Mouse (Mus musculus) frontal cortex, postnatal 14 days (tissue): Measurements from ENCODE around the gene Mark1.

ENCODE experiments used
- DNase-seq, 2 experiments: peaks; one replicate each; pipeline ENCODE4 v3.0.0; 2022; ENCODE audit warnings: low spot score in 2 of 2

The Mark1 gene

DNA sequence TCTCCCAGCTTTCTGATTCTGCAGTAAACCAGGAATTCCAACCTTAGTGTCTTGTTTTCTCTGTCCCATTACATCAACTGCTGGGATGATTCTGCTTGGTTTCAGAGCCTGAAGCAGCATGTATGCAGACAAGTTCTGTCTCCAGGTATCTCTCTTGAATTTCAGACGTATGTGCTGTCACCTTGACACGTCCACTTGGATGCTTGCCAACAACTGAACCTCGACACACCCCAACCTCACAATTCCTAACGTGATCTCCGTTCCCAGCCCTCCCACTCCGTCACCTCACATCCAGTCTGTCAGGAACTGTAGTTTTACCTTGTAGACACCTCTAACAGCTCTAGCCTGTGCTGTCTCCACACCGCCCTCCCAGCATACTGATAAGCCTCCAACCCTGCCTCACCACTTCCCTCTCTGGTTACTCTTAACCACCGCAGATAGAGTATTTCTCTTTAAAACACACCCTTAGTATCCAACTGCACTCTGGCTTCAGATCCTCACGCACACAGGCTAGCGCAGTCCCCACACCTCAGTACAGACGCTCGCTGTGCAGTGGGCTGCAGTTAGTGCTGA lies 36.2 kb downstream of the Mark1 start:
- no peak for DNase-seq

DNA sequence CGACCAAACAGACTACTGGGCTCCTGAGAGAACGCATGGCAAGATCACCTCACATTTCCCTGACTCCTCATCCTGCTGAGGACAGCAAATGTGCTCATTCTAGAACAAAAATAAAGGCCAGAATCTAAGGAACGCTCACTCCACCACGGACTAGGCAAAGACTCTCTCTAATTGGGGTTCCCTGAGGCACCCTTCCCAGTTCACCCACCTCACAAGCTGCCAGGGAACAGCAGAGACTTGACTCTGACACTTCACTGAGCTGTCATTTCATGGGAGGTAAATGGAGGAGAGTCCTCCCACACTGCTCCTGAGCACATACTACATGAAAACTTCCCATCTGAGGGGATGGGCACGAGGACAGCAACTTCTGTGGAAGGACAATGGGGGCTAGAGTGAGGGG lies 37.5 kb downstream of the Mark1 start:
- DNase-seq, result no peak

DNA sequence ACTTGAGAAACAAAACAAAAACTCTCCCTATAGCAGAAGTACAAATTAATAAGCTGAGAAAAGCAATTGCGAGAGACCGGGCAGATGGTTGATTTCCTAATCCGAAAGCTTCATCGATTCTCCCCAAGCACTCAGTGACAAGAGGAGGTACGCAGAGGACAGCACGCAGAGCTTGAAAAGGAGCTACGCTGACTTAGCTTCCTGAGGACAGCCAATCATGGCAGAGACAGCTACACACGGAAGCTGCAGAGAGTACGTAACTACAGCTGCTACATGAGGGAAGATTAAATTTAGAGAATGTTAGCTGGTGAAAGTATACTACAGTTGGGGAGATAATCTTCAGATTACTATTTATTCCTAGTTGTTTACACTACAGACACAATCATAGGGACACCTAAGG lies 40.6 kb downstream of the Mark1 start:
- DNase-seq, result no peak

DNA sequence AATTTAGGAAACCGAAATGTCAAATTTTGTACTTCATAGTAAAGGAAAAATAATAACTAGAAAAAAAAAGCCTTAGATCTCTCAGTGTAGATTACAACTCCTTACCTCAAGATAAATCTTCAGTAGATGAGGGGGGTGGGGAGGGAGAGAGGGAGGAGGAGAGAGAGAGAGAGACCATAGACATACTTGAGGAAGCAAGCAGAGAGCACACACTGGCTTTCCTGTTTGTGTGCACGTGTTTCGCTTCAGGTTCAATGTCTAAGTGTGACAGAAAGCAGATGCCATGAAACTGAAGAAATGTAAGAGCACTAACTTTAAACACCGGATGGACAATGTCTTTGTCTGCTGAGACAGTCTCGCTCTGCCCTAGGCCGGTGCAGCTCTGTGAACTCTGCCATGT lies 41.0 kb downstream of the Mark1 start:
- DNase-seq, result no peak

DNA sequence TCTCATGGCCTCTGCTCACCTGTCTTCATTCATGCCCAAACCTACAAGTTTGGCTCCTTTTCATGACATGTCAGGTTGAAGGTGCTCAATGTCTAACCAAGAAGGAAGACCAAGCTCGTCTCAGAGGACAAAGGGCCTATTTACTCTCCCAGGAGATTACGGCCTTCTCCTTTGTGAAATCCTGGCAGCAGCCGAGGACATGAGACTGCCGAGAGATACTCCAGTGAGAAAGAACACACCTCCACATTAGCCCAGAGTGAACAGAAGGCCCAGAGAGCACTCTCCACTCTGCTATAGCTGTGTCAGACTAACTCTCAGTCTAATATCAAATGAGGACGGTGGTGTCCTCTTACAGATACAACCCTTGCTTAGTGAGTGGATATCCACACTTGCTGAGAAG lies 47.6 kb downstream of the Mark1 start:
- no peak for DNase-seq

DNA sequence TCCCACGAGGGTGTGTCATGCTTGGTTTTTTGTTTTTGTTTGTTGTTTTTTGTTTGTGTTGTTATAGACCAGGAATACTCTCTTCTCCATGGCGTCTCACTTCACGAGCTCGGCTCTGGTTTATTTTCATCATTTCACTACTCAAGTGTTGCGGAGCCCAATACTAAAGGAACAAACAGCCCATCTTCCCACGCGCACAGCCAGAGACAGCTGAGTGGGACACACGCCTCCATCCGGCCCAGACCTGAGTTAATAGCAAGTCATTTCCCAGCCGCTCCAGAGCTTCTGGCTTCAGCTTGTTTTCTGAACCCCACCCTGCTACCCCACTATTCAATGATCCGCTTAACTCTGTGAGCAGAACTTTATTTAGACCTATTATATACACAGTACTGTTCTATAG lies 48.3 kb downstream of the Mark1 start:
- no peak for DNase-seq

DNA sequence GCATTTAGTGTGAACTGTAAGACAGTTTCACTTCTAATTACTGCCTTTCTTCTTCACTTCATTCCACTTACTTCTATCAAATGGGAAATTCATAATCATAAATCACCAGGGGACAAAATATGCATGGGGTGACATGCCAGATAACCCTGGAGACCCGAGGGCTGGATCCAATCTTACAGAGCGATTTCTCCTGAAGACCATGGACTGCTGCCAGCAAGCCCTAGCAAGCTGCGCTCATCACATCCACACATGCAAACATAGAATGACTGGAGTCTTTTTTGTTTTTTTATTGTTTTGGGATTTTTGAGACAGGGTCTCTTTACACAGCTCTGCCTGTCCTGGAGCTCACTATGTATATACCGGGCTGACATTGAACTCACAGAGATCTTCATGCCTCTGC lies 61.3 kb downstream of the Mark1 start:
- DNase-seq, result no peak

DNA sequence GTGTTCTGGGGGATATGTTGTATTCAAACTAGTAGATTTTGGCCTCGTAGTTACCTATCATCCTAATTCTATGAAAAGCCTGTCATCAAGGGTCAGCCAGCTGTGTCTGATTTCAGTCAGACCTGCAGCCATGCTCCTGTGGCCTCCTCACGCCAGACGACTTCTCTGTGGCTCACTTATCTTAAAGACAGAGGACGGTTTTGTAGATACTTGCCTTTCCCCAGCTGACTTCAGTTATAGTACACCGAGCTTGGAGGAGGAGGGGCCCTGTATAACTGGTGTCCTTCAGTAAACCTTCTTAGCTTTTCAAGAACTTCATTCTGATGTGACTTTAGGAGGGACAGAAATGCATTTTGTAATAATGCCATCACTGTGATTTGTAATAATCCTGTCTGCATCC lies 63.4 kb downstream of the Mark1 start:
- no peak for DNase-seq

DNA sequence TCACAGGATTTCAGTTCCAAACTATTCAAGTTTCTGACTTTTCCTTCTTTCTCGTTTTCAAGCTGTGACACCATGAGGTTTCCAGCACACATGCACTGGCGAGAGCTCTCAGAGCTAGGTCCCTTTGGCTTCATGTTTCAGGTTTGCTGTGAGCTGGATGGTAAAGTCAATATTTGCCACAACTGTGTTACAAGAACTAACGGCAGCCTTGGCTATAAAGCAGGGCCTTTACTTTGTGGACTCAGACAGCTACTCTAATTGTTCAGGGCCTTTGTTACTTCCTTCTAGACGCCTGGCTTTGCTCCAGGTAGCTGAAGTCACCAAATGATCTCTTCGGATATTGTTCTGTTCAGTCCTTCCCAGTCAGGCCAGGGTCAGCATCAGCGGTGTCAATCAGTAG lies 63.9 kb downstream of the Mark1 start:
- DNase-seq, result no peak

DNA sequence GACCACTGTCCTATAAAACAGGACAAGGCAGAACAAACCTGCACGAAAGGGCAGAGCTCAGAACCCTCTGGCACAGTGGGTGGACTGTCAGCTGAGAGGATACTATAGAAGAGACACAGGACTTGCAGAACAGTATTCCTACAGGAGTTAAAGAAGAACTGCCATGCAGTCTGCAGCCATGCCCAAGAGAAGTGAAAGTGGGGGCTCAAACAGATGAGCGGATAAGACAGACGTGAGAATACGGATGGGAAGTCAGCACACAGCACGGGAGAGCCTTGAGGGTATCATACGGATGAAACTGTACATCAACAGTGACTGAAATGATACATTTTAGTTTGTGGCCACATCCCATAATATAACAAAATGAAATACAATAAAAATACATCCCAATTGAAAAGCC lies 68.3 kb downstream of the Mark1 start:
- no peak for DNase-seq

DNA sequence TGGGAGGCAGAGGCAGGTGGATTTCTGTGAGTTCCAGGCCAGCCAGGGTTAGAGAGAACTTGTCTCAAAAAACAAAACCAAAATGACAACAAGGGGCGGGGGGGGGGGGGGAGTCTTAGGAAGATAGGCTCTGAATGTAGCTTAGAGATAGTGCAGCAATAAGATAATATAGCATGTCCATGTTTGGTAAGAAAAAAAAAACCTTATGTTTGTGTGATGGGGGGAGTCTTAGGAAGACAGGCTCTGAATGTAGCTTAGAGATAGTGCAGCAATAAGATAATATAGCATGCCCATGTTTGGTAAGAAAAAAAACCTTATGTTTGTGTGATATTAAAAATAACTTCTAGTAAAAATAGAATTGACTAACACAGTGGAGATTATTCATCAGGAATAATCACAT lies 71.0 kb downstream of the Mark1 start:
- no peak for DNase-seq

DNA sequence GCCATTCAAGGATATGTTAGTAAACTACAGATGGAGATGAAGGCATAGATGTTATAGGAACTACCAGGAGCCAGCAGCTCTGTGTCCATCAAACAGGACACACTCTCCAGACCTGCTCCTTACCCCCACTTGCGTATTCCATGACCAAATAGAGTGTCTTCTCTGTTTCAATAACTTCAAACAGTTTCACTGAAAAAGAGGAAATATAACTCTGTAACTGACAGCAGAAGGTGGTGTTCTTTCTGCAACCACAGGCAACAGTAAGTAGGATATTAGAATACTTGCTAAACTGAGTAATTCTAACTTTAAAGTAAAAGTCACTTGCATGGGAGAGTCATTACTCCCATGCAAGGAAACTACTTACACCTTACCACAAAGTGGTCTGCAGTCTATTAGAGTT lies 71.5 kb downstream of the Mark1 start:
- no peak for DNase-seq

DNA sequence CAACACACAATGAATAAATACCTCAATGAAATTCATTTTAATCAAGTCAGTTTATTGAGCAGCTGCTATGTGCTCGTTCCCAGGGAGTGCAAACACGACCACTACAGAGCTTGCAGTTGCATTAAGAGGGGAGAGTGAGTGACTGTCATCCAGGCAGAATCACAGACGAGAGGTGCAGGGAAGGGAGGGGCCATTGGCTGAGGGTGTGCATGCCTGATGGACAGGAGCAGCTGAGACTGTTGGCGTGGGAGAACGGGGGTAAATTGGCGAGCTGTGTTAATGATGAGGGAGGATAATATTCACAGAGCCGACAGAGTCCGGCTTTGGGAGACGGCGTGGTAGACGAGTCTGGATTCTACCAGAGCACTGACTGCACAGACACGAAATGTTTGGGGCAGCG lies 76.5 kb downstream of the Mark1 start:
- DNase-seq, result no peak

DNA sequence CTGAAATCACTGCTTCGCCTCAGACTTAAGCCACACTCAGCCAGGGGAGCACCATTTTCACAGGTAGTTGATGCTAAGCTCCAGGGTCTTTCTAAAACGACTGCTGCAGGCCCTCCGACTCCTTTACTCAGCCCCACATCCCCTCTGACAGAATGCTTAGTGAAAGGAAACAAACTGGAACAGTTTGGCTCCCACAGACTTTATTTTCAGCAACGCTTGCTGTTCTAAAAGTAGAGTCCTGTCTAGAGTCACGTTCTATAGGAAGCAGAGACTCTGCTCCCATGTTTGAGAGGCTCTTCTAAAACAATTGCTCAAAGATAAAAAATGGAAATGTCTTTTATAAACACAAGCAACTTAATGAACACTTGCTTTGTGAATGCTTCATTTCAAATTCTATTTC lies 79.3 kb downstream of the Mark1 start:
- no peak for DNase-seq

DNA sequence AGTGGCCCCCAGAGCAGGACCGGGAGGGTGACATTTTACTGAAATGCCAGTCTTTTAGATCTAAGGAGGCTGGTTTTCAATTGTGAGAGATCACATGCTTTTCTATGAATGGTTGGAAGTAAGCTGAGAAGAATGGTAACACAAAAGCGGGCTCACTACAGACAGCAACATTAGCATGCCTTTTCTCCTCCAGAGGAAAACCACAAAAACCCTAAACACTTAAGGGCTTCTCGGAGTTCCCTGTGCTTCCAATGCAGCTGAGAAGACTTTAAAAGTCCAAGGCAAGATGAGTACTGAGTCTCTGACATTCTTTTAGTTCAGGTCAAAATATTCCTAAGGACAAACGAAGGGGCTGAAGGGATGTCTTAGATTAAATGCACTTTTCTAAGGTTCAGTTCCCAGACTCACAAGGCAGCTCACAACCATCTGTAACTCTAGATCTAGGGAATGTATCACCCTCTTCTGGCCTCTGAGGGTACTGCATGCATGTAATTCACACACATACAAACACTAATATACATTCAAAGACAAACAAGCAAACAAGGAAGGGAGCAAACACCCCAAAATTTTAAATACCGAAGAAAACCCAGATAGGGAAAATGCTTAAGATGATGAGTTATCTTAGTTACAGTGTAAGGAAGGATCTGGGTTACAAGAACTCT lies 81.0 kb downstream of the Mark1 start:
- no peak for DNase-seq

DNA sequence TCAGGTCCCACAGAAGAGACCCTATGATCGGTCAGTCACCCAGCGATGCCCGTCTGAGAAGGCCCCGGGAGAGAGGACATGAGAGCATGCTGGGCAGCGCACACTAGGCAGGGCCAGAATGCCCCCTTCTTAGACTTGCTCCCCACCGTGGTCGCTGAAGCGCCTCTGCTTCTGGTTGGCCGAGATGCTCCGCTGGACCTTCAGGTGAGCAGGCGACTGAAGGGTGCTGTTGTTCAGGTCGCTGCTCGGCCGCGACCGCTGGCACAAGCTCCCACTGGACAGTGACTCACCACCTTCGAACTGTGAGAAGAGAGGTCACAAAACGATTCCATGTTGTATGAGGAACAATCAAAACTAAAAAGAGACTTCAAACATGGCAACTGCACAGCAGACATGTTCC lies 87.0 kb downstream of the Mark1 start:
- DNase-seq, result no peak

DNA sequence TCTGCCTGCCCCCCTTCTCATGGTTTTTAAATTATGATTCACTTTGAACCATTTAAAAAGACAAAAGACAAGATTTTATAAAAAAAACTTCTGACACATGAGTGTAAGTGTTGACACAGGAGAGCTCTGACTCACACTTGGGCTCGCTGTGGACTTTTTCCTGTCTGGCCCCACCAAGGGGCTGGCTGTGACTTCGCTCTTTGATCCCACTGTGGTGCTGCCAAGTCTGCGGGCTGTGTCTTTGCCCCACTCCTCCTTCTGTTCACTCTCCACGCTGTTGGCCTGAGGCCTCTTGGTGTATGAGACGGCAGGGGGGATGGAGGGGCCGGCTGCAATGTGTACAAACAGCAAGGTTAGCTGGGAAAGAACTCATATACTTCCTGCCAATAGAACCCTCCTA lies 87.5 kb downstream of the Mark1 start:
- DNase-seq, result no peak

DNA sequence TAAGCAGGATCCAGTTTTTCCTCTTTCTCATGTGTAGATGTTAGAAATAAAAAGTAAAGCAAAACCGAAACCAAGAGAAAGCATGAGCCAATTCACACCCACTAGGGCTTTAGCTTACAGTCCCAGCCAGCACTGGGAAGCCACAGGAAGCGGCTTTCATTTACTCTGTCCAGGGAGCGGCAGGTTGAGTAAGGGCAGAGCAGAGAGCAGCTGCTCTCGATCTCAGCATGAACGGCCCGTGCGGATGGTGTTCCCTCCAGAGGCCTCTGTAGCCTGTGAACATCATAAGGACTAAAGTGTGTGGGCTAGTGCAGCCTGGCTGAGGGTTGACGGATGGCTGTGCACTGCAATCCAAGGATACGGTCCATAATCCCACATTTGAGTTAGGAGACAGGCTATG lies 90.8 kb downstream of the Mark1 start:
- no peak for DNase-seq

DNA sequence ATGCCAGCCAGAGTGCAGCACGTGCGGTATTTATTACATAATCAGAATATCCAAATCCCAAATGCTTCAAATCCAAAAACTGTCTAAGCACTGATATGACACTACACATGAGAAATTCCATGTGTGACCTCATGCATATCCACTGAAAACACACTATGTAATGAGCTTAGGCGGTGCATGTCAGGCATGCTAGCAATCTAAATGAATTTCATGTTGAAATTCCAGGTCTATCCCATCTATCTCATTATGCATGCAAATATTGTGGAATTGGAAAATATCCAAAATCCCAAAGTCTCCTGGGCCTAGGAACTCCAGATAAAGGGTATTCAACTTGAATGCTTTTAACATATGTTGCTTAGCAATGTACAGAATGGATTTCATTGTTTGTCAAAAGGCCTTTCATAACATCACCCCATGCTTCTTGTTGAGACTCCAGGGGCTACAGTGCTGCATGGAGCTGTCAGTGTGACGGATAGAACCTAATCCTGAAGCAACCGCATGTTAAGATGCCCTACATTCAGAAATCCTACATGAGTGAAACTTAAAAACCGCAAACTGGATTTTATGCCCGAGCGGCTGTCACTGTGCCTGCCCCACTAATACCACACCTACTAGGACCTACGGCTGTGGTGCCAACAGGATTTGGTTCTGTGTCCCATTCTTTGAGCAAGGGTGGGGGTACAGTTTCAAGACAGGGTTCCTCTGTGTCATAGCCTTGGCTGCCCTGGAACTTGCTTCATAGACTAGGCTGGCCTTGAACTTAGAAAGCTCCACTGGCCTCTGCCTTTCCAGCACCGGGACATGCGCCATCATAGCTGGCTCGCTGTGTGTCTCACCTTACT lies 93.2 kb downstream of the Mark1 start:
- no peak for DNase-seq

DNA sequence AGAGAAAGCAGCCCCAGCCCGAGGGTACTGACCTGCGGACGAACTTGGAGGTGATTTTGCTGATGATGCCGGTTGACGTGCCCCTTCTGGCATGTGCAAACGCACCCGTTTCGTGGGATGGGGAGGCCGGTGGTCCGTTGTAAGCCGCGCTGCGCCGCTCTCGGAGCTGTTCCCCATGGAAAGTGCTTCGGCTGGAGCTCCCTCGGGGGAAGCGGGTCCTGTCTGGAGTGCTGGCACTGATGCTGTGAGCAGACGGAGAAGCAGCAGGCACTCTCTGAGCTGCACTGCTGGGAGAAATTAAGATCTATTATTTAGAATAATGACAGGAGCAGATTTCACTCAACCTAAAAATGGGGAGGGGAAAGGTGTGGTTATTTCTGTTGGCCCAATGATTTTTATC lies 94.0 kb downstream of the Mark1 start:
- no peak for DNase-seq

DNA sequence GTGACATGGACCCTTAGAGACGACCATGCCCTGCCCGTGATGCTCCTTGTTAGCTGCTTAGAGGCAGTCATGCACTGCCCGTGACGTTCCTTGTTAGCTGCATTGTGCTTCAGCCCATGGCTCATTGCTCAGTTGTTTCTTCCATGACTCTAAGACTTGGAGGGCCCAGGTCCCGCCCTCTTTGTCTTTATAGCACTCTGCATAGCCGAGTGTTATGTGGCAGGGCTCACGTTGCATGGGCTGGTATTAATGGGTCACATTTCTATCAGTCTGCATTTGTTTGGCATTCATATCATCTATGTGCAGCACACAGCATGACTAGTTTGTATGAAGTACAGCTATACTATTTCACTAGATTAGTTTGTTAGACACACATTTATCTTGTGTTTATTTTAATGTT lies 95.7 kb downstream of the Mark1 start:
- DNase-seq, result no peak

DNA sequence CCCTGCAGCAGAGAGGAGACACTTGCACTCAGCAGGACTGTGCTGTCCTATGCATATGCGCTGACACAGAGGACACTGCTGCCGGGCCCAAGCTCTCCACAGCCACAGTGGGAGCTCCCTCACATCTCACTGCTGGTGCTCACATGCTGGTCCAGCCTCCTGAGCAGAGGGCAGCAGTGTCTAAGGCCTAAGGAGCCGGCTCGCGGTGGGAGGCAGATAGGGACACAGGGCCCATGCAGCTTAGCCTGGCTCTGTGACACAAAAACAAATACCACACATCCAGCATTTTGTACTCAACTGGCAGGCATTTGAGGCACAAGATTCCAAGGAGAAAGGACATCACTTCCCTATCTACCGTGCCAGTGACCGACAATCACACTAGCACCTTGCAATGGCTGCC lies 96.5 kb downstream of the Mark1 start:
- DNase-seq, result no peak

DNA sequence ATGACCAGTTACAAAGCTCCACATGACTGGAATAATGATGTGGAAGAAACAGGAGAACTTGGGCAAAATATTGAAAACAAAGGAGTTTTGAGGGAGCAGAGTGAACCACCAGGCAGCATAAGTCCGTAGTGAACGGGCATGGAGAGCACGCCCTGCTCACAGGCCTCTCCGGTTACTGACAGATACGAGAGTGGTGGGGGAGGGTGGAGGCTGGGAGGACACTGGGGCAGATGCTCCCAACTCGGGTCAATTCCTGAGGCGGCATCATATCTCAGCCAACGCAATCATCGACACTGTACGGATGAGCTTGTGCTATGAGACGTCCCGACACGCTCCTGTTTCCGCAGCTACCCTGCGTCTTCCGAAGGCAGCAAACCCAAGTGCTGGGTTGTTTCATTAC lies 102.0 kb downstream of the Mark1 start:
- no peak for DNase-seq
